Mouse (Mus musculus) testis, adult 2 months (tissue): Measurements from ENCODE around the gene Cdc25b.

Experiments used
- CTCF ChIP-seq: fragments of 200-500 bp; IDR thresholded peaks from 2 replicates; pipeline ENCODE4 v1.5.1; 2012; ENCODE audit warnings: low read depth, mild to moderate bottlenecking, inconsistent platforms, low read length, moderate library complexity; ENCODE audit not compliant: control insufficient read depth, insufficient read depth, insufficient replicate concordance
- POLR2A ChIP-seq: fragments of 200-500 bp; IDR thresholded peaks from 2 replicates; pipeline ENCODE4 v1.6.1; 2012; ENCODE audit warnings: low read depth, mild to moderate bottlenecking, inconsistent platforms, low read length, moderate library complexity; ENCODE audit not compliant: control insufficient read depth

- TF ChIP-seq CTCF: no peak
- no peak for TF ChIP-seq POLR2A
These were observed 24.4 kb downstream of the Cdc25b start for GRCm38 (mm10) chr2:131211026-131211615.
